Mouse (Mus musculus) CD8-positive naive resting alpha-beta T cell, adult 2 months (primary cell): ENCODE measurements around the gene Nrsn1.
"Not testable (repeated sequence)": the region's sequence is repeated elsewhere in the genome, so short reads cannot be mapped to it uniquely, and the experiment has no call there.

Source experiments
- DNase-seq, 2 experiments: peaks; one replicate each; pipeline ENCODE4 v3.0.0; 2022; ENCODE audit warnings: low read depth in 2 of 2, low spot score in 2 of 2

Gene Nrsn1

GRCm38 (mm10) chr13:25270402-25270801 is at the start of gene Nrsn1:
TSS of gene Nrsn1 (minus strand) at chr13:25270502.
- DNase-seq: not testable (repeated sequence)

DNA sequence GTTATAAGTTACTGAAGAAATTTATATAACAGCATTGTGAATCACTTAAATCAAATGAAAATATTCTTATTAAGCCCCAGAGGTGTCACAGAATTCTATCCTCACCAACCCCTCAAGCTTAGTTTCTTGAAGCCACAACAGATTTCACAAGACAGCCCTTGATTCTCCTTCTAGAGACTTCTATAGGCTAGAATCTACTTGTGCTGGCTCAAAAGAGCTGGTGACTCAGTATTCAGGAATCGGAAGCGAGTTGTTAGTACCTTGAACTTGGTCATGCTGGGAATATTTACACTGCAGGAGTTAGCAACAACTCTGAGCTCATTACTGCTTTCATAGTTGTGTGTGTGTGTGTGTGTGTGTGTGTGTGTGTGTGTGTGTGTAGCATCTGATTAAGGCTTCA is 41.8 kb upstream of the Nrsn1 start:
- no peak for DNase-seq

- DNase-seq: no peak
Measured at GRCm38 (mm10) chr13:25310068-25310467, 39.8 kb upstream of the Nrsn1 start.

- DNase-seq: no peak
Measured at GRCm38 (mm10) chr13:25288736-25289135, 18.4 kb upstream of the Nrsn1 start.

GRCm38 (mm10) chr13:25274934-25275565 is 4.7 kb upstream of the Nrsn1 start:
- no peak for DNase-seq

DNA sequence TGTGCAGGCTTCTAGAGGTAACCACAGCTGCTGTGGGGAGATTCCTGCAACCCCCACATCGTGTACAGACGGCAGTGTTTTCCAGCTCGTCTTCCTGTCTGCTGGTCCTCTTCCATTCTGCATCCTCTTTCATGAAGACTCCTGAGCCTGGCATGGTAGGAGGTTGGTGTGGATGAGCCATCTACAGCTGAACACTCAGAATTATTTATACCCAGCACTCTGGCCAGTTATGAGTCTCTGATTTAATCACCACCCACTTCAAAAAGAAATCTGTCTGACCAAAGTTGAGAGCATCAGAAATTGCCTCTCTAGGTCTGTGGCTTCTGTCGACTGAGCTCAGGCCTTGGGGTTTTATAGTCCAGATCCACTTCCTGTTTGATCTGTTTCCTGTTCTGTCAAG is 1.9 kb upstream of the Nrsn1 start:
- DNase-seq: no peak

DNA sequence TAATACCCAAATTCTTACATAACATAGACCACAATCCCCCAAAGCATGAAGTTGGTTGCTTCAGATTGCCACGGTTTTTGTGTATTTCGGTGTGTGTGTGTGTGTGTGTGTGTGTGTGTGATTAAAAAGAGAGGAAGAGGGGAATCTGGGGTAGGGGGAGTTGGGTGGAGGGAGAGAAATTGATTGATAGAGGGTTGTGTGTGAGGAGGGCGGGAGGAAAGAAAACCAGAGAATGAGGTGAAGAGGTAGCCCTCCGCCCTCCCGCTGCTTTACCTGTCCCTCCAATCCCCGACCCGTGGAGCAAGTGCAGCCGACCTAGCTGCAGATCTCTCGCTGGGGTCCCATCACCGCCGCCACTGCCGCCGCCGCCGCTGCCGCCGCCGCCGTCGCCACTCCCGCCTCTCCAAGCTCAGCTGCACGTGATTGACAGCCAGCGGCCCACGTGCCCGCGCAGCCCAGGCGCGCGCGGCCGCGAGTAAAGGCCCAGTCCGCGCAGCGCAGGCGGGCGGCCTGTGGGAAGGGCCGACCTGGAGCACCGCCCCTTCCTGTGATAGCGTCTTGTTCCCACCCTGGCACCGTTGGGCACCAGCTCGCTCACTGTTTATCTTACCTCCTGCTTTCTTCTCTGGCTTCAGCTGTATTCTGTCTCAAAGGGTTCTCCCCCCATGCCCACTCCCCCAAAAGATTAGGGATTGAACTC is 583 bp downstream of the Nrsn1 start:
- no peak for DNase-seq

- no peak for DNase-seq
Measured at GRCm38 (mm10) chr13:25269039-25269438, 1.3 kb downstream of the Nrsn1 start.

- DNase-seq: no peak
Measured at GRCm38 (mm10) chr13:25262748-25263147, 7.6 kb downstream of the Nrsn1 start.

- DNase-seq: no peak
Measured at GRCm38 (mm10) chr13:25257608-25258007, 12.7 kb downstream of the Nrsn1 start.

DNA sequence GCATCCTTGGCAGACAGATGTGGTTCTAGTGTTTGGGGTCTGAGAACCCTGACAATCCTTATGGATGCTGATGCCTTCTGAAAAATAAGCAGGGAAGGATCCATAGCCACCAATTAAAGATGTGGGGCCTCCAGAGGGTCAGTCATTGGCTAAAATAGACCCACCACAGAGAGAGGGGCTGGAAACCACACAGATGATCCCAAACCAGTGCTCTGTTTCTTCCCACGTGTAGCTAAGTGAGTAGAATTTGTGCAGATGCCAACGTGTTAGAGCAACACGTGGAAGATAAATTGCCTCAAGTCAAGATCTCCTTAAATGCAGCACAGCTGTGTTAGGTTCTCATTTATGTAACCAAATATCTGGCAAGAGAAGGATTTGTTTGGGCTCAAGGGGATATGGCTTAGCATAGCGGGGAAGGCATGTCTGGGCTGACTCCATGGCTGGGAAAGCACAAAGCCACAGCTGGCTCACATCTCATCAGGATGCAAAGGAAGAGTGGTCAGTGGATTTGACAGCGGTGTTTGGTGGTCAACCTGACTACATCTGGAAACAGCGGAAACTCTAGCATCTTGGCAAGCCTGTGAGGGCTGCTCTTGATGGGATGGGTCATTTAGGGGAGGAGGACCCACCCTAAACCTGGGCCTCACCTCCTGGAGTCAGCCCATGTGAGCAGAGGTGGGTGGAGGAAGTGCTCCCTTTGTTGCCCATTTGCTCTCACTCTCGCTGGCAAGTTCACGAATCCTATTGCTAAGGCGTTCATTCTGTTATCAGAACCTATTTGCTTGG is 15.6 kb downstream of the Nrsn1 start:
- DNase-seq: no peak

GRCm38 (mm10) chr13:25251893-25252292 is 18.4 kb downstream of the Nrsn1 start:
- DNase-seq: no peak

GRCm38 (mm10) chr13:25220186-25220787 is 50.0 kb downstream of the Nrsn1 start:
- DNase-seq: no peak

DNA sequence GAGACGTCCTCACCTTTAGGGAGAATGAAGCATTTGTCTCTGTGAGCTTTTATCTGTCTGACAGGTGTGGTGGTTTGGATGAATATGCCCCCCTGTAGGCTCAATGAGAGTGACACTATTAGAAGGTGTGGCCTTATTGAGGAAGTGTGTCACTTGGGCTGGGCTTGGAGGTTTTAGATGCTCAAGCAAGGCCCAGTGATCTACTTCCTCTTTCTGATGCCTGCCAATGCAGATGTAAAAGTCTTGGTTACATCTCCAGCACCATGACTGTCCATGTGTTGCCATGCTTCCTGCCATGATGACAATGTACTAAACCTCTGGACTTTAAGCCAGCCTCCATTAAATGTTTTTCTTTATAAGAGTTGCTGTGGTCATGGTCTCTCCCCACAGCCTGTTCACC is 51.9 kb downstream of the Nrsn1 start:
- DNase-seq: no peak

GRCm38 (mm10) chr13:25206950-25207349 is 63.4 kb downstream of the Nrsn1 start:
- DNase-seq: no peak
